Mouse (Mus musculus) intestine, postnatal 0 days (tissue): ENCODE measurements at regions not wholly inside any gene's neighbourhood (a gene's known extent, or its start where the extent isn't known, plus 50 kb on each side); places are given as distances from the start of the nearest gene placed in this dataset.

Experiments used
- ATAC-seq: fragments of 200-750 bp; cut with Nextera tagmentation; 2 replicates; pipeline ENCODE4 v1.8.0; 2017; ENCODE audit warnings: mild to moderate bottlenecking, moderate TSS enrichment, moderate library complexity
- H3K27ac ChIP-seq: fragments of 300-500 bp; sonication (generic); 2 replicates; pipeline ENCODE4 v1.5.1; 2014; ENCODE audit warnings: mild to moderate bottlenecking, low read depth, low read length, moderate library complexity
- H3K27me3 ChIP-seq: fragments of 300-500 bp; sonication (generic); replicated peaks from 2 replicates; pipeline ENCODE4 v1.6.1; 2014; ENCODE audit warnings: low read length, mixed read lengths; ENCODE audit not compliant: control insufficient read depth, insufficient read depth
- H3K36me3 ChIP-seq: fragments of 300-500 bp; sonication (generic); 2 replicates; pipeline ENCODE4 v1.6.1; 2014; ENCODE audit warnings: mild to moderate bottlenecking, moderate library complexity; ENCODE audit not compliant: control insufficient read depth, insufficient read depth
- H3K4me1 ChIP-seq: fragments of 300-500 bp; sonication (generic); replicated peaks from 2 replicates; pipeline ENCODE4 v1.6.1; 2014; ENCODE audit warnings: antibody characterized with exemption, low read length, mixed read lengths; ENCODE audit not compliant: control insufficient read depth, insufficient read depth
- H3K4me2 ChIP-seq: fragments of 300-500 bp; sonication (generic); replicated peaks from 2 replicates; pipeline ENCODE4 v1.6.1; 2014; ENCODE audit warnings: low read depth, mild to moderate bottlenecking, moderate library complexity
- H3K4me3 ChIP-seq: fragments of 300-500 bp; sonication (generic); 2 replicates; pipeline ENCODE4 v1.5.1; 2014; ENCODE audit warnings: low read depth, low read length
- H3K9ac ChIP-seq: fragments of 300-500 bp; sonication (generic); 2 replicates; pipeline ENCODE4 v1.6.1; 2014; ENCODE audit warnings: mild to moderate bottlenecking, low read depth, low read length
- H3K9me3 ChIP-seq: fragments of 300-500 bp; sonication (generic); 2 replicates; pipeline ENCODE4 v1.6.1; 2016; ENCODE audit warnings: mixed run types; ENCODE audit not compliant: control insufficient read depth
- CTCF ChIP-seq: sonication (generic); IDR thresholded peaks from 2 replicates; pipeline ENCODE4 v1.5.1; 2016; ENCODE audit warnings: low read depth, mild to moderate bottlenecking, control low read depth, antibody characterized with exemption, moderate library complexity
- WGBS: fragments of 180-500 bp; shearing (Covaris S2); extraction: QIAGEN DNeasy Blood & Tissue Kit; methylation state at CpG from one replicate; pipeline ENCODE4 v1.1.7; 2014; 5-methylcytosine and 5-hydroxymethylcytosine counted together

- peak overlapping the region; percentile 99 for H3K4me2 ChIP-seq
- no peak for TF ChIP-seq CTCF
- H3K27ac ChIP-seq = no peak overlapping the region
- no peak for ATAC-seq
- H3K27me3 ChIP-seq = 0 out of 2 replicates have a peak, but pooled peaks cover 4% of the 10 kb centered on the region
- 4% methylated on average over 18 of the region's 18 CpGs for WGBS
- H3K4me3 ChIP-seq = peak overlapping the region; percentile 49
- no peaks in the 10 kb centered on the region for H3K9me3 ChIP-seq
- no peak overlapping the region for H3K9ac ChIP-seq
- no peaks in the 10 kb centered on the region for H3K36me3 ChIP-seq
- H3K4me1 ChIP-seq = no peaks in the 10 kb centered on the region; the same call in 1 of the 2 replicates
These were observed 75.6 kb upstream of the Hmga2 start for GRCm38 (mm10) chr10:120551851-120552281.

- ATAC-seq = no peak
- no peak overlapping the region for H3K4me3 ChIP-seq
- WGBS = 64% methylated on average over 11 of the region's 11 CpGs
These were observed 70.9 kb upstream of the Hmga2 start for GRCm38 (mm10) chr10:120547164-120547563.

GRCm38 (mm10) chr10:120541618-120542017 is 65.3 kb upstream of the Hmga2 start:
- Histone ChIP-seq H3K4me1 (no peaks in the 10 kb centered on the region), H3K36me3 (no peaks in the 10 kb centered on the region), H3K4me3 (no peak overlapping the region), H3K27me3 (no peaks in the 10 kb centered on the region), H3K27ac (no peak overlapping the region), H3K9me3 (no peaks in the 10 kb centered on the region), H3K9ac (no peak overlapping the region), H3K4me2 (no peak overlapping the region)
- WGBS = 87% methylated on average over 7 of the region's 7 CpGs
- TF ChIP-seq CTCF = no peak
- ATAC-seq = no peak

More at GRCm38 (mm10) chr10:120547164-120547563, 70.9 kb upstream of the Hmga2 start:
- H3K9me3 ChIP-seq = no peaks in the 10 kb centered on the region
- no peak overlapping the region for H3K9ac ChIP-seq
- H3K36me3 ChIP-seq = no peaks in the 10 kb centered on the region
- no peaks in the 10 kb centered on the region for H3K4me1 ChIP-seq
- no peak overlapping the region for H3K27ac ChIP-seq
- no peaks in the 10 kb centered on the region for H3K27me3 ChIP-seq
- H3K4me2 ChIP-seq = no peak overlapping the region
- TF ChIP-seq CTCF = no peak

GRCm38 (mm10) chr10:120538561-120538960 is 62.3 kb upstream of the Hmga2 start:
- Histone ChIP-seq H3K4me3 (no peak overlapping the region), H3K9ac (no peak overlapping the region), H3K4me2 (no peak overlapping the region), H3K36me3 (no peaks in the 10 kb centered on the region), H3K27ac (no peak overlapping the region), H3K9me3 (no peaks in the 10 kb centered on the region), H3K4me1 (no peaks in the 10 kb centered on the region), H3K27me3 (no peaks in the 10 kb centered on the region)
- ATAC-seq = no peak
- WGBS = 74% methylated on average over 7 of the region's 7 CpGs
- no peak for TF ChIP-seq CTCF

GRCm38 (mm10) chr10:120528406-120528805 is 52.1 kb upstream of the Hmga2 start:
- no peaks in the 10 kb centered on the region for H3K27me3 ChIP-seq
- 96% methylated on average over 5 of the region's 5 CpGs for WGBS

GRCm38 (mm10) chr10:120527951-120528350 is 51.7 kb upstream of the Hmga2 start:
- H3K4me2 ChIP-seq = no peak overlapping the region
- 89% methylated on average over 6 of the region's 6 CpGs for WGBS
- H3K4me1 ChIP-seq = no peaks in the 10 kb centered on the region
- no peak overlapping the region for H3K27ac ChIP-seq
- ATAC-seq = no peak
- TF ChIP-seq CTCF = no peak
- no peak overlapping the region for H3K9ac ChIP-seq
- H3K36me3 ChIP-seq = no peaks in the 10 kb centered on the region
- no peaks in the 10 kb centered on the region for H3K9me3 ChIP-seq
- no peak overlapping the region for H3K4me3 ChIP-seq
- H3K27me3 ChIP-seq = no peaks in the 10 kb centered on the region

More at GRCm38 (mm10) chr10:120528406-120528805, 52.1 kb upstream of the Hmga2 start:
- Histone ChIP-seq H3K4me1 (no peaks in the 10 kb centered on the region), H3K9ac (no peak overlapping the region), H3K36me3 (no peaks in the 10 kb centered on the region), H3K27ac (no peak overlapping the region), H3K4me3 (no peak overlapping the region), H3K4me2 (no peak overlapping the region), H3K9me3 (no peaks in the 10 kb centered on the region)
- no peak for TF ChIP-seq CTCF
- ATAC-seq = no peak

- no peak overlapping the region for H3K4me2 ChIP-seq
- H3K4me1 ChIP-seq = no peaks in the 10 kb centered on the region
- no peaks in the 10 kb centered on the region for H3K36me3 ChIP-seq
- no peak for TF ChIP-seq CTCF
- ATAC-seq = no peak
- H3K9me3 ChIP-seq = no peaks in the 10 kb centered on the region
- no peak overlapping the region for H3K9ac ChIP-seq
- H3K4me3 ChIP-seq = no peak overlapping the region
- no peaks in the 10 kb centered on the region for H3K27me3 ChIP-seq
- no peak overlapping the region for H3K27ac ChIP-seq
- WGBS = 88% methylated on average over 6 of the region's 6 CpGs
These were observed 50.7 kb upstream of the Hmga2 start for GRCm38 (mm10) chr10:120526991-120527390.
